Mouse (Mus musculus) lung, postnatal 25 days (tissue): ENCODE data around the gene Nabp2.

Experiments used
- DNase-seq: peaks from one replicate; pipeline ENCODE4 v3.0.0; 2022; ENCODE audit warnings: low spot score

The Nabp2 gene

GRCm38 (mm10) chr10:128385902-128386301 is 25.4 kb downstream of the Nabp2 start:
- DNase-seq, result no peak

DNA sequence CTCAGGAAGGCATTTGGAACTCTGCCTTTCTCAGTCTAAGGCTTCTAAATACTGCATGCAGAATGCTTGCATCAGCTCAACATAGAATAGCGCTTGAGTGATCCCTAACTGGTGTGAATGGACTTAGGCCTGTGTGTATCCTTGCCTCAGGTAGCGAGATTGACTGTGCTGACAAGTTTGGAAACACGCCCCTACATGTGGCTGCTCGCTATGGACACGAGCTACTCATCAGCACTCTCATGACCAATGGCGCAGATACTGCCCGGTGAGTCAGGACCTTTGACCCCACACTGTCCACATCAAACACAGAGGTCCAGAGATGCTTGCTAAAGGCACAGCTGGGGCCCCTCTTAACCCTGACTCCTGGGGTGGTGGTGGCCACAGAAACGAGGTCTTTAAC is 28.8 kb downstream of the Nabp2 start:
- DNase-seq, result no peak

GRCm38 (mm10) chr10:128380565-128380964 is 30.7 kb downstream of the Nabp2 start:
- no peak for DNase-seq

DNA sequence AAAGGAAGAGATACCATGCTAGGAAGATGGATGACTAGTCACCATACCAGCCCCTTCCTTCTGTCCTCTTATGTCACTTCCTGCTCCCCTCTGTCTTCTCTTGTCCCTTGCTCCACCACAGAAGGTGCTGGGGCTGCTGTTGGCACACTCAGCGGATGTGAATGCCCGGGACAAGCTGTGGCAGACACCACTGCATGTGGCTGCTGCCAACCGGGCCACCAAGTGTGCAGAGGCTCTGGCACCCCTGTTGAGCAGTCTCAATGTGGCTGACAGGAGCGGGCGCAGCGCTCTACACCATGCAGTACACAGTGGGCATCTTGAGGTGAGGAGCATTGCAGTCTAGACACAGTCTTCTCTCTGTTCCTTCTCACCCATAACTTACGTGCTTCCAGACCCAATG is 32.0 kb downstream of the Nabp2 start:
- no peak for DNase-seq

DNA sequence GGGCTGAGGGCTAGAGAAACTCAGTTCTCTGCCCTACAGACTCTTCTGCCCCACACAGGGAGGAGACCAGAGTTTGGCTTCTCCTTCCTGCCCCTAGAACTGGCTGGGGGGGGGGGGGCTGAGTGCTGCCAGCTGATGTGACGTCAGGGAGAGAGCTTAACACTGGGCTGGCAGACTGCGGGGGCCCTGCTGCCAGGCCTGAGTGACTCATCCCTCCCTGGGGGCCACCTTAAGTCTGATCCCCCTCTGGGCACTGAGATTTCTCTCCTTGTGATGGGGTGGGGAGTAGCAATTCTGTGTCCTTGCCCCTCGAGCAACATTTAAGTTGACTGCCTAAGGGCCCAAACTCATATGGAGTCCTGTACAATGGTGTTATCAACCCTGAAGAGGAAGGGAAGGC is 32.8 kb downstream of the Nabp2 start:
- no peak for DNase-seq

DNA sequence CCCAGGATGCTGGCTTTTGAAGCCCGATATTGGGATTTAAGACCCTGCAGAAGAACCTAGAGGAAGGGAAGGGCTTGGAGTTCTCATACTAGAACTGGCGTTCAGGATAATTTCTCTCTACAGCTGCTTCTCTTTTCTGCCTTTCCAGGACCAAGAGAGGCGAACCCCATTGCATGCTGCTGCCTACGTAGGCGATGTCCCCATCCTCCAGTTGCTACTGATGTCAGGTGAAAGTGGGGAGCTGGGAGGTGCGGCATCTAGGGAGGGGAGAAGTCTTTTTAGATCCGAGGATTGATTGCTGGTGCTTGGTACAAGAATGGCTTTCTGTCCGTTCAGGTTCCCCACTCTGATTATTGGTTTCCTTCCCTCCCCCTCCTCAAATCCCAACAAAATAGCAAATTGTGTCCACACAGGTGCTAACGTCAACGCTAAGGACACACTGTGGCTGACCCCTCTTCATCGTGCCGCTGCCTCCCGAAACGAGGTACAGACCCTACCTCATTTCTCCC is 33.3 kb downstream of the Nabp2 start:
- no peak for DNase-seq

DNA sequence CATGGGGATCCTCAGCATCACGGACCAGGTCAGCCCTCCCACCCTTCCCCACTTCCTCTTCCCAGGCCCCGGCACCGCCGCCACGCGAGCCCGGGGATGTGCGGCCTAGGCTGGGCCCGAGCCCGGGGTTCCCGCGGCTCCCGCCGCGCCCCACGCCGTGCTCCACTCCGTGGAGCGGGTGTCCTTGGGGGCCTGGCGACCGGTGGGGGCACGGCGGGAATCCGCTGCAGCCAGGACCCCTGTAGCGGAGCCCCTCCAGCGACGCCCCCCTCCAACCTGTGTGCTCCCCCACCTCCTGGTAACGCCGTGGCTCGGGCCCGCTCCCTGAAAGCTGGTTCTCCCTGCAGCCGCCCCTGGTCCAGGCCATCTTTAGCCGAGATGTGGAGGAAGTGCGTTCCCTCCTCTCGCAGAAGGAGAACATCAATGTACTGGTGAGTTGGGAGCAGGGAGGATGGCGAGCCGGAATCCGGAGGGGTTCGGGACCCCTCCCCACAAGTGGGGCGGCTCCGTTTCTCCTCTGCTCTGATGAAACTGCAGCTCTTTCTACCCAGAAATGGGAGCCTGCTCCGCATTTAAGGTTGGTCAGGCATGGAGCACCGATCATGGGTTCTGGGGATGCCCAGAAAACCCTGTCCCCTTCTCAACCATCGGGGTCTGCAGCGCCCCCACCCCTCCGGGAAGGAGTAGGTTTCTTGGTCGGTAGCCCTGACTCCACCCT is 33.9 kb downstream of the Nabp2 start:
- no peak for DNase-seq

GRCm38 (mm10) chr10:128376455-128377211 is 34.7 kb downstream of the Nabp2 start, which contains the start of gene Ankrd52:
Gene Ankrd52, plus strand, starts transcription at chr10:128377115.
- peak; percentile 84 for DNase-seq

DNA sequence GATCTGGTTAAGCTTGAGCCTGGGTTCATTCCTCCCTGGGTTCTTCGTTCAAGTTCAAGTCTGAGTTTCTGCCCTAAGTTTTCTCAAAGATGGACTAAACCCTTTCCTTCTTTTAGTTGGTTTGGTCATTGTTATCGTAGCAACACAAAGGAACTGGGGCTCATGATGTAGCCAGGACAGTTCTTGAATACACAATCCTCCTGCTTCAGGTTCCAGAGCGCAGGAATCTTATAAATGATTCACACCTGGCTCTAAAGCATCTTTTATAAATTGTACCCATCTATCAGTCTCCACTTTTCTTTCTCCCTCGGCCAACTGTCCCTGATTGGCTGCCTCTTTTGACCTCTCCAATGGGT is 35.2 kb downstream of the Nabp2 start:
- no peak for DNase-seq

GRCm38 (mm10) chr10:128374393-128374792 is 36.9 kb downstream of the Nabp2 start:
- DNase-seq, result no peak

DNA sequence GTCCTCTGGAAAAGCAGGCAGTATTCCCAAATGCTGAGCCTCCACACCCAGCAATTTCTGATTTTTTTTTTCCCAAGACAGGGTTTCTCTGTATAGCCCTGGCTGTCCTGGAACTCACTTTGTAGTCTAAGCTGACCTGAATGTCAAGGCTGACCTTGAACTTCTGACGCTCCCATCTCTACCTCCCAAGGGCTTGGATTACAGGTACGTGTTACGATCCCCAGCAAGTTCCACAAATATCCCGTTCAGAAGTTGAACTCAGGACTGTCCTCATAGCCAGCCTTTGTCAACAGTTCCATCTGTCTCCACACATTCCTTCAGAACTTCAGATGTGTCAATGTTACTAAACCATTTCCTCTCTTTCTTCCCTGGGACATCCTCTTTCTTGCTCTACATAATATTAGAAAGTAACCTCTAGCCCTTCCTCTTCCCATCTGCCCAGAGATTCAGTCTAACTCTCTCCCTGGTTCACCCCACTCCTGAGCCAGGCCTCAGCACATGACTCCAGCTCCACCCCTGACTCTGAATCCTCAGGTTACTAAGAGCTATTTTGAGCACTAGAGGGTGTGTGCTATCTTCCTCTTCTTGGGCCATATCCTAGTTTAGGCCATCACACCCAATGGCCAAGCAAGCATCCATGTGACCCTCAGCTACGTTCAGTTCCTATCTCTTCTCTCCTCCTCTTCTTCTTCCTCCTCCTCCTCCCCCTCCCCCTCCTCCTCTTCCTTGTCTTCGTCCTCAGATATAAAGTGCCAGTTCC is 38.1 kb downstream of the Nabp2 start:
- DNase-seq, result peak; percentile 54

DNA sequence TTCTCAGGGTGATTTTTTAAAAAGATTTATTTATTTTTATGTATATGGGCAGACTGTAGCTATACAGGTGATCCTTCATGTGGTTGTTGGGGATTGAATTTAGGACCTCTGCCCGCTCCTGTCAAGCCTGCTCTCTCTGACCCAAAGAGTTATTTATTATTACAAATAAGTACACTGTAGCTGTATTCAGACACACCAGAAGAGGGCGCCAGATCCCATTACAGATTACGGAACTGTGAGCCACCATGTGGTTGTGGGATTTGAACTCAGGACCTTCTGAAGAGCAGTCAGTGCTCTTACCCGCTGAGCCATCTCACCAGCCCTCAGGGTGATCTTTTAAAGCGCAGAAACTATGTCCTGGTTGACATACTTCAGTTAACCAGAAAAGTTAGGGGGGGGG is 39.1 kb downstream of the Nabp2 start:
- no peak for DNase-seq

DNA sequence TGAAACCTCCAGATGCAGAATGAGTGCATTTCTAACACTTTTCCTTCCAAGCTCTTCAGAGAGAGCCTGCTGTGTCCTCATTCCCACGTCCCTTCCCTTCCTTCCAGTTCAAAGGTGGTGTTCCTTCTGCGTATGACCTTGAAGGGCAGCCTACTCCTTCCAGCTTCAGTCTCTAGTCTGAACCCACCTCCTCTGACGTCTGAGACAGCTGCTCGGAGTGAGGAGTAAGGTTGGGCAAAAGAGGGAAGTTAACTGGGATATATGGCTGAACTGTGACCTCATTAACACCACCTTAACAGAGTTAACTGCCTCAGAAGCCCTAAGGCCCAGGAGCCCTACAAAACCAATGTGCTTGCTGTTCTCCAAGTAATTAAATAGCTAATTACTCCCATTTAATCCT is 40.7 kb downstream of the Nabp2 start:
- DNase-seq, result no peak

DNA sequence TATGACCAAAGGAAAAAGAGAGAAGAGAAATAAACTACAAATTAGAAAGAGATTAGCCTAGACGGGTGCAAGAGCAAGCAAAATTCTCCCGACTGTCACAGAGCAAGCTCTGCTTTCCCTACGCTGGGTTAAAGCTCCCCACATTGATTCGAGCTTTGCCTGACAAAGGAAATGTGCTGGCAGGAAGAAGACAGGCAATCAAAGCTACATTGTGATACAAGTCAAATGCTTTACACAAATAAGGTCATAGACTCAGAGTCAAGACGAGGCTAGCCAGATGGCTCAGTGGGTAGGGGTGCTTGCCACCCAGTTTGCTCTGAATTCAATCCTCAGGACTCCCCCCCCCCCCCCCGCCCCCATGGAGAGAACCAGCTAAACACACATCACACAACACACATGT is 41.3 kb downstream of the Nabp2 start:
- DNase-seq, result no peak

DNA sequence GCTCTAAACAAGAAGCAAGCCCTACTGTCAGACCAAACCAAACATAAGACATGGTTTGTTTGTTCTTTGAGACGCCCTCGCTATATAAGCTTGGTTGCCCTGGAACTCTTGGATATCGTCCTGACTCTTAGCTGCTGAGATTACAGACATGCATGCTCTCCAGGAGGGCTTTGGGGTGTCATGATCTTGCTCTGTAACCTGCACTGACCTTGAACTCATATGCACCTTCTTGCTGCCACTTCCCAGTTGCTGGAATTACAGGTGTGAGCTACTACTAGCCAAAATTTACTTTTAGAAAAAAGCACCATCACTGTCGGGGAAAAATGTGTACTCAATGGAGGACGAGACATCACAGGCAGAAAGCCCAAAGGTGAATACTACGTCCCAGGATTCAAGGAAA is 41.7 kb downstream of the Nabp2 start:
- DNase-seq, result no peak

DNA sequence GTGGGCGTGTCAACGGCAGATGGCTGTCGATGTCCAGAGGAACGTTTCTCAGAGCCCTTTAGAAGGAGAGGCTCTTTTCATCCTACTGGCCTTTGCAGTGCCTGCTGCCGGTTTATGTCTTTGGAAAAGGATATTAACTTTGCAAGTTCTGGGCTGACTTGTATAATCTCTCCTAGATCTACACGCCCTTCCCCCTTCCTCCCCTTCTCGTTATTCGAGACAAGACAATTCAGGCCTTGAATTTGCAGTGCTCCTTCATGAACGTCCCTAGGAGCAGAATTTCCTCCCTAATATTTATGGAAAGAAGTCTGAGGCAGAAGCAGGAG is 42.1 kb downstream of the Nabp2 start:
- no peak for DNase-seq

GRCm38 (mm10) chr10:128368402-128369217 is 42.7 kb downstream of the Nabp2 start, which contains the start of gene Coq10a:
Gene Coq10a, minus strand, starts transcription at chr10:128368997.
- DNase-seq, result peak; percentile 95

GRCm38 (mm10) chr10:128367899-128368401 is 43.3 kb downstream of the Nabp2 start:
- no peak for DNase-seq

DNA sequence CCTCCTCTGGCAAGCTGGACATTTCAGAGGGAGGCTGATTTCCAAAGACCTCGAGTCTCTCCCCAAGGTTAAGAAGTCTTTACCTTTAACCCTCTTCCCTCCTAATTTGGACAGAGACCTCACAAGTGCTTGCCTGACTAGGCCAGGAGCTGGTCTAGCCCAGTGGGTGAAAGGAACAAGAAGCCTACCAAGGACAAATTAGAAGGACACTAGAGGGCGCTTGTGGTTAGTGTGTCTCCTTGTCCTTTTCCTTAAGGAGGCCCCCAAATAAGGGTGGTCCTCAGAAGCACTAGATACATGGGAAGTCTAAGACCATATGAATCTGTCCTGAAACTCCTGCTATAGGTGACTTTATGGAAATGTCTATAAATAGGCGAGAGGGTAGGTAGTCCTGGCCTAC is 48.7 kb downstream of the Nabp2 start:
- DNase-seq, result no peak

DNA sequence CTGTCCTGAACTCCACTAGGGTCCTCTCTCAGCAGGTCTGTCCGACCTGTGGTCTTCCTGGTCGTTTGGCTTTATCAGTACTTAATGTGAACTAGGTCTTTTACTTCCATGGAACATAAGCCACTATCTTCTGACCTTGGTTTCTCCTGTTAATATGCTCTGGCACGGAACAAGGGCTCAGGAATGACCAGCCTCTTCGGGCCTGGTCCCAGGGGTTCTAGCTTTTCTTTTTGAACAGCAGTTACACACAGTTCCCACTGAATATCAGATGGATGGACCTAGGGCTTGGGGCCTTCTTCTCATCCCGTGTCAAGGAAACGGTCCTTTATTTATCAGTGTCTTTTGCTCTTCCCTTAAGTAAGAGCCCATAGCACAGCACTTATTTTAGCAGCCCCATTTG is 49.5 kb downstream of the Nabp2 start:
- DNase-seq, result no peak

GRCm38 (mm10) chr10:128359226-128359625 is 52.1 kb downstream of the Nabp2 start:
- no peak for DNase-seq

DNA sequence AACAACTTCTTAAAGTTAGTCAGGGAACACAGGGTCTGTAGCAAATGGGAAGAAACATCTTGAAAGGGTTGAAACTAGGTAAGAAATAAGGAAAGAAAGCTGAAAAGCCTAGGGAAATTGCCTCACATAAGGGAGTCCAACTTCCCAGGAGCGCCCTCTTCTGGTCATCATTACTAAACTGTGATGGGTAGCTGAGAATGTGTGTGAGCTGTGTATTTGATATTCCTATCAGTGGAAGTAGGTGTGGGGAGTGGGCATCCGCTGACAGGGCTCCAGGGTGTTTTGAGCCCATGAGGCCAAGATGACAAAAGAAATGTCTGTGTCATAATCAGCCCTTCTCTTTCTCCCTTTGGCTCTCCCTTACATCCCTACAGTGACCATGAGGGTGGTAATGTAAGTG is 52.5 kb downstream of the Nabp2 start:
- DNase-seq, result peak; percentile 71
